9 mouse cellular contexts compared by ENCODE assay signal in genomic region chr8:57765726-57766351, GRCm38 (mm10).
DNase-seq lines count a peak whose midpoint lies in the region; ATAC-seq and TF ChIP-seq lines count a peak whose summit lies in the region.
"Had no signal": no experiment of that assay in that cellular context is flagged by ENCODE, and none has a peak within 500 bp of the region (broad histone marks: within the 10 kb centered on the region; RNA-seq: fewer than 3 reads in every experiment).

No protein-coding gene starts in this region.

- TF ChIP-seq CTCF in E14TG2a.4 (conservative IDR thresholded peaks at IDR 0.05; ENCODE audit: low read length): no peak

- H3K4me3 ChIP-seq in heart, embryonic 13.5 days: peak overlapping the region; percentile 11
- peak overlapping the region; percentile 60 for H3K4me3 ChIP-seq in E14TG2a.4 (replicated peaks; ENCODE audit: low read length)
- peak overlapping the region; percentile 19 for H3K4me3 ChIP-seq in forebrain, embryonic 10.5 days
- H3K4me3 ChIP-seq in midbrain, embryonic 10.5 days: no peak overlapping the region

- WGBS in heart, embryonic 13.5 days: 13% methylated on average over 13 of the region's 13 CpGs
- 18% methylated on average over 13 of the region's 13 CpGs for WGBS in forebrain, embryonic 10.5 days
- 24% methylated on average over 13 of the region's 13 CpGs for WGBS in midbrain, embryonic 10.5 days

- no peak for DNase-seq in heart, adult 11 months
- no peak for DNase-seq in forebrain, embryonic 10.5 days (ENCODE audit: extremely low spot score, low spot score)
- DNase-seq in midbrain, embryonic 10.5 days (ENCODE audit: low spot score): peak; percentile 20
- no peak for DNase-seq in spleen, adult 12 weeks (ENCODE audit: low spot score)
- no peak for DNase-seq in left cerebral cortex, adult 8-10 months (ENCODE audit: low spot score in 2 of 2)
- no peak for DNase-seq in thymus, postnatal 14 days
- DNase-seq: adrenal gland, postnatal 14 days had no signal

- peak overlapping the region; percentile 60 for H3K4me2 ChIP-seq in heart, embryonic 13.5 days

- H3K9ac ChIP-seq in heart, embryonic 13.5 days: peak overlapping the region; percentile 5; the same call in 1 of the 2 replicates

- H3K4me1 ChIP-seq in heart, embryonic 13.5 days: peaks cover 9% of the 10 kb centered on the region; the same call in 1 of the 2 replicates
- peaks cover 69% of the 10 kb centered on the region for H3K4me1 ChIP-seq in E14TG2a.4 (replicated peaks; ENCODE audit: low read depth, low read length)
- H3K4me1 ChIP-seq in forebrain, embryonic 10.5 days: peaks cover 27% of the 10 kb centered on the region
- peaks cover 22% of the 10 kb centered on the region for H3K4me1 ChIP-seq in midbrain, embryonic 10.5 days

- ATAC-seq in heart, embryonic 13.5 days (ENCODE audit: extremely low read depth, insufficient number of reproducible peaks, low FRiP score, low TSS enrichment): no peak

- no peaks in the 10 kb centered on the region for H3K36me3 ChIP-seq in heart, embryonic 13.5 days
- H3K36me3 ChIP-seq in E14TG2a.4 (ENCODE audit: insufficient read depth, low read length): no peaks in the 10 kb centered on the region
- H3K36me3 ChIP-seq in forebrain, embryonic 10.5 days (replicated peaks): no peaks in the 10 kb centered on the region
- H3K36me3 ChIP-seq in midbrain, embryonic 10.5 days: no peaks in the 10 kb centered on the region

- H3K27ac ChIP-seq in heart, embryonic 13.5 days (replicated peaks): no peak overlapping the region
- no peak overlapping the region for H3K27ac ChIP-seq in forebrain, embryonic 10.5 days
- no peak overlapping the region for H3K27ac ChIP-seq in midbrain, embryonic 10.5 days (replicated peaks)

- H3K27me3 ChIP-seq in heart, embryonic 13.5 days (replicated peaks): no peaks in the 10 kb centered on the region; the same call in 1 of the 2 replicates
- no peaks in the 10 kb centered on the region for H3K27me3 ChIP-seq in E14TG2a.4 (ENCODE audit: insufficient read depth, low read length)
- peaks cover 72% of the 10 kb centered on the region for H3K27me3 ChIP-seq in forebrain, embryonic 10.5 days (ENCODE audit: poor library complexity, severe bottlenecking)
- peaks cover 59% of the 10 kb centered on the region for H3K27me3 ChIP-seq in midbrain, embryonic 10.5 days (ENCODE audit: low read depth, poor library complexity, severe bottlenecking)

- no peaks in the 10 kb centered on the region for H3K9me3 ChIP-seq in heart, embryonic 13.5 days
- H3K9me3 ChIP-seq in E14TG2a.4 (ENCODE audit: low read length): no peaks in the 10 kb centered on the region
- H3K9me3 ChIP-seq in forebrain, embryonic 10.5 days: no peaks in the 10 kb centered on the region
- H3K9me3 ChIP-seq in midbrain, embryonic 10.5 days (replicated peaks): no peaks in the 10 kb centered on the region
